Mouse (Mus musculus) forebrain, embryonic 11.5 days (tissue): ENCODE measurements around the gene Gm21974. TPM values are rescaled to one million over a fixed set of nuclear protein-coding genes. Genes with fewer than 3 reads are reported as not detected.

Source experiments
- ATAC-seq: fragments of 200-750 bp; cut with Nextera tagmentation; replicated peaks from 2 replicates; pipeline ENCODE4 v1.8.0; 2017; ENCODE audit warnings: moderate TSS enrichment; ENCODE audit not compliant: low FRiP score
- DNase-seq: peaks from one replicate; pipeline ENCODE4 v3.0.0-alpha.2; 2017; ENCODE audit warnings: low spot score
- H3K27ac ChIP-seq: fragments of 300-500 bp; sonication (generic); 2 replicates; pipeline ENCODE4 v1.5.1; 2014; ENCODE audit warnings: low read depth, low read length
- H3K27me3 ChIP-seq: fragments of 300-500 bp; sonication (generic); 2 replicates; pipeline ENCODE4 v1.6.1; 2014; ENCODE audit warnings: mild to moderate bottlenecking, low read length, mixed read lengths; ENCODE audit not compliant: control insufficient read depth, insufficient read depth
- H3K36me3 ChIP-seq: fragments of 300-500 bp; sonication (generic); 2 replicates; pipeline ENCODE4 v1.6.1; 2014; ENCODE audit warnings: mild to moderate bottlenecking, low read length, moderate library complexity, mixed read lengths; ENCODE audit not compliant: control insufficient read depth, insufficient read depth
- H3K4me1 ChIP-seq: fragments of 300-500 bp; sonication (generic); replicated peaks from 2 replicates; pipeline ENCODE4 v1.6.1; 2014; ENCODE audit warnings: low read length, mixed read lengths; ENCODE audit not compliant: control insufficient read depth, insufficient read depth
- H3K4me2 ChIP-seq: fragments of 300-500 bp; sonication (generic); 2 replicates; pipeline ENCODE4 v1.6.1; 2014; ENCODE audit warnings: low read depth, mild to moderate bottlenecking, low read length, moderate library complexity, mixed read lengths; ENCODE audit not compliant: severe bottlenecking
- H3K4me3 ChIP-seq: fragments of 300-500 bp; sonication (generic); 2 replicates; pipeline ENCODE4 v1.5.1; 2014; ENCODE audit warnings: low read depth, low read length
- H3K9ac ChIP-seq: fragments of 300-500 bp; sonication (generic); 2 replicates; pipeline ENCODE4 v1.6.1; 2014; ENCODE audit warnings: low read length
- H3K9me3 ChIP-seq: fragments of 300-500 bp; sonication (generic); 2 replicates; pipeline ENCODE4 v1.6.1; 2016; ENCODE audit warnings: low read length, mixed read lengths; ENCODE audit not compliant: control insufficient read depth
- WGBS: fragments of 180-500 bp; shearing (Covaris S2); extraction: QIAGEN DNeasy Blood & Tissue Kit; methylation state at CpG from one replicate; pipeline ENCODE4 v1.1.7; 2014; 5-methylcytosine and 5-hydroxymethylcytosine counted together
- polyA plus RNA-seq: library from polyadenylated mRNA; unstranded; fragments of >200 nt; fragmentation: Nextera tagmentation; extraction: Ambion mirVana; gene quantifications from 2 replicates; pipeline ENCODE4 v1.2.1, GENCODE M21; 2014

Gm21974 gene
- polyA plus RNA-seq, 1 experiment from 2014 or later = not detected

DNA sequence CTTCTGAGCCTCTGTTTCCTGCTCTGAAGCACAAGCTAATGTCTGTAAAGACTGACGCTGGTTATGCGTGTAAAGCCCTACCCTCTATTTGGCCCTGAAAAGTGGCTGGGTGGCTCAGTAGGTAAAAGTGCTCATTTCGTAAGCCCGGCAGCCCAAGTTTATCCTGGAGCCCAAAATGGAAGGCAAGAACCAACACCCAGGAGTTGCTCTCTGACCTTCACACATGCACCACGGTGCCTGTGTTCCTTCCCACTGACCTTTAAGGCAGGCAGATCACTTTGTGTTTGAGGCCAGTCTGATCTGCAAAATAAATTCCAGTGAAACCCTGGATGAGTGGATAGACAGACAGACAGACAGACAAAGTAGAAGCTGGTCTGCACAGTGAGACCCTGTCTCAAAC lies 28.5 kb upstream of the Gm21974 start:
- 88% methylated on average over 5 of the region's 5 CpGs for WGBS
- no peak for ATAC-seq
- peaks cover 3% of the 10 kb centered on the region; the same call in 1 of the 2 replicates for H3K36me3 ChIP-seq

DNA sequence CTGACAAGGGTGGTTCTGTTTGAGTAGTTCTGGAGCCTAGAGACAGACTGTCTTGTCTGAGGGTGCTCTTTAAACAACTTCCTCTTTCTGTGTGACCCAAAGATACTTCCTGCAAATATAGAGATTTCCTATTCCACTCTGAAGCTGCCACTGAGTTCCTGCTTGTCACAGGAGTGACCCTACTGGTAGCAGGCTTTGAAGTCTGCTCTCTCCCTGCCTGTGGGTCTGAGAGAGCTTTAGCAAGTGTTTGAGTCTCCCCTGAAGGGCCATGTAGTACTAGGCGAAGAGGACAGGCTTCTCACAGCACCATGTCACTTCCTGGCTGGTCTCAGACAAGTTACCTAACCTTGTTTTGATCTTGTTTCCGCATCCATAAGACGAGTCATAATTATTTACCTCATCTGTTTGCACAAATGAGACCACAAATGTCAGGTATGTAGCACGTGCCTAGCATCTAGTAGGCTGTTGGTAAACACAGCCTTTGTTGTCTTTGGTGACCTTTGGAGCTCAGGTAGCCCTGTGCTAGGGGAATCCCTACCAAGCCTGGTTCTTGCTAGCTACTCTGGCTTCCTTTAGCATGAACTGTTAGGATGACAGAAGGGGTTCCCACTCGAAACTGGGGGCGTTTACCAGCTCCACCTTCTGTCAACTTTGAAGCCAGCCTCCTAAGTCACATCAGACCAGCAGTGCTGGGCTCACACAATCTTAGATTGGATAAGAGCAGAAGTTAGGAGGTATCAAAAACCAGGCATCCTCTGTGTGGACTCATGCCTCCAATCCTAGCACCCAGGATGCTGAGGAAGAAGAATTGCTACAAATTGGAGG lies 27.4 kb upstream of the Gm21974 start:
- Histone ChIP-seq H3K27me3 (no peaks in the 10 kb centered on the region), H3K4me1 (no peaks in the 10 kb centered on the region), H3K27ac (no peak overlapping the region), H3K9ac (no peak overlapping the region), H3K36me3 (peaks cover 3% of the 10 kb centered on the region; the same call in 1 of the 2 replicates), H3K4me2 (no peak overlapping the region), H3K4me3 (no peak overlapping the region), H3K9me3 (no peaks in the 10 kb centered on the region)
- 92% methylated on average over 6 of the region's 6 CpGs for WGBS
- no peak for DNase-seq
- no peak for ATAC-seq

More for the DNA sequence above, 28.5 kb upstream of the Gm21974 start:
- DNase-seq = no peak
- H3K4me3 ChIP-seq = no peak overlapping the region
- no peaks in the 10 kb centered on the region for H3K4me1 ChIP-seq
- H3K4me2 ChIP-seq = no peak overlapping the region
- H3K27me3 ChIP-seq = no peaks in the 10 kb centered on the region
- no peak overlapping the region for H3K9ac ChIP-seq
- H3K9me3 ChIP-seq = no peaks in the 10 kb centered on the region
- H3K27ac ChIP-seq = no peak overlapping the region

DNA sequence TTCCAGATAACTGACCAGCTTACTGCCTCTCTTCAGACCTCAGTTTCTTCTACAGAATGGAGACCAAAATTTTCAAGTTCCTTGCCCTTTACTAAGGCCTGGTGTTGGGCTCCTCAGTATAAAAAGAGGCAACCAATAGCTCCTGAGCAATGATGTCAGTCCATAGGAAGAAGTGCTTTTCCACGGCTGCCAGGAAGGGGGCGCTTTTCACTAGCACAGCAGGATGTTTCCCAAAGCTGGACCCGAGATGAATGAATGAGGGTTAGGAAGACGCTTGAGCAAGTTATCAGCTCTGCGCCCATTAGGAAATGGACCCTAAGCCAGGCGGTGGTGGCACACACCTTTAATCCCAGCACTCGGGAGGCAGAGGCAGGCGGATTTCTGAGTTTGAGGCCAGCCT lies 26.3 kb upstream of the Gm21974 start:
- no peak overlapping the region for H3K4me2 ChIP-seq
- peaks cover 3% of the 10 kb centered on the region; the same call in 1 of the 2 replicates for H3K36me3 ChIP-seq
- H3K4me3 ChIP-seq = no peak overlapping the region
- no peak overlapping the region for H3K9ac ChIP-seq
- no peak overlapping the region for H3K27ac ChIP-seq
- no peaks in the 10 kb centered on the region for H3K4me1 ChIP-seq
- H3K27me3 ChIP-seq = no peaks in the 10 kb centered on the region
- no peak for DNase-seq
- no peak for ATAC-seq
- H3K9me3 ChIP-seq = no peaks in the 10 kb centered on the region
- WGBS = 60% methylated on average over 8 of the region's 8 CpGs

DNA sequence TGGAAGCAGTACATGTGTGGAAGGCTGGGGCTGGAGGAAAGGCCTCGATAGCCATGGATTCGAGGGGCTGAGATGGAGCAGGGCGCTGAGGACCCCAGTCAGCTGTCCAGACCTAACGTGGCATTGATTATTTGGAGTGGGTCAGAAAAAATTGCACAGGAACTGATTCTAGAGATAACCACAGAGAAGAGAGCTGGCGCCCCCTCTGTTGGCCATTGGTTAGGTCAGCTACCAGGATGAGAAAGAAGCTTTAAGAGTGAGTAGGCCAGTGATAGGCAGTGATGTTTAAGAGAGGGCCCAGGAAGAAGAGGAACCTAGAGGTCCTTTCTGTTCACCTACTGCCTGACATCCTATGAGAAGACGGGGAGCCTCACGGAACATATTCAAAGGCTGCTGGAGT lies 24.0 kb upstream of the Gm21974 start:
- Histone ChIP-seq H3K27me3 (no peaks in the 10 kb centered on the region), H3K4me3 (no peak overlapping the region), H3K9me3 (no peaks in the 10 kb centered on the region), H3K27ac (no peak overlapping the region), H3K9ac (no peak overlapping the region), H3K36me3 (no peaks in the 10 kb centered on the region; the same call in 1 of the 2 replicates), H3K4me1 (no peaks in the 10 kb centered on the region), H3K4me2 (no peak overlapping the region)
- ATAC-seq (no peak), DNase-seq (no peak)
- 74% methylated on average over 7 of the region's 7 CpGs for WGBS

DNA sequence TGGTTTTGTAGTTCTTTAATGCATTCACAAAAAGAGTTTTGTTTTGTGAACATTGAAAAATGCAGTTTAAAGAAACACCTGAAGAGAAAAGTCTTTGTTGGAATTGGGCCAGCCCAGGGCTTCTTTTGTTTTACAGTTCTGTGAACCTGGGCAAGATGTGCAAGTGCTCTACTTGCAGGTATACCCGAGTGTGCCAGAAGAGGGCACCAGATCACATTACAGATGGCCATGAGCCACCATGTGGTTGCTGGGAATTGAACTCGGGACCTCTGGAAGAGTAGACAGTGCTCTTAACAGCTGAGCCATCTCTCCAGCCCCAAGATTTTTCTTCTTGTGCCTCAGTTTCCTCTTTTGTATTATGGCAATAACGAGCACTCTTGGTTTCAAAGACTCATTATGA lies 22.9 kb upstream of the Gm21974 start:
- Histone ChIP-seq H3K27me3 (no peaks in the 10 kb centered on the region), H3K4me3 (no peak overlapping the region), H3K36me3 (no peaks in the 10 kb centered on the region; the same call in 1 of the 2 replicates), H3K27ac (no peak overlapping the region), H3K9ac (no peak overlapping the region), H3K4me2 (no peak overlapping the region), H3K9me3 (no peaks in the 10 kb centered on the region), H3K4me1 (no peaks in the 10 kb centered on the region)
- no peak for ATAC-seq
- peak; percentile 73 for DNase-seq
- WGBS = 55% methylated on average over 3 of the region's 3 CpGs

DNA sequence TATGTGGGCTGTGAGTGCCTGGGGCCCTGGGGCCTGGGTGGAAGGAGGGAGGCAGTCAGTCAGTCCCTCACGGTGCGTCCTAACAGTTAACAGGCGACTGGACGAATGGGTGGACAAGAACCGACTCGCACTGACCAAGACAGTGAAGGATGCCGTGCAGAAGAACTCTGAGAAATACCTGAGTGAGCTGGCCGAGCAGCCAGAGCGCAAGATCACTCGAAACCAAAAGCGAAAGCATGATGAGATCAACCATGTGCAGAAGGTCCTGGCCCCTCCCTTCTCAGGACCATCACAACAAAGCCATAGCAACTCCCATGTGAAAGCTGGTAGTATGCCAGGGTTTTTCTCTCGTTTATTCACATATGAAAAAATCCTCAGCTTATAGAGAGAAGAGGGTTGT lies 20.0 kb upstream of the Gm21974 start:
- no peaks in the 10 kb centered on the region for H3K27me3 ChIP-seq
- no peak for ATAC-seq
- no peak overlapping the region for H3K4me3 ChIP-seq
- peaks cover 5% of the 10 kb centered on the region; the same call in 1 of the 2 replicates for H3K4me1 ChIP-seq
- H3K36me3 ChIP-seq = no peaks in the 10 kb centered on the region; the same call in 1 of the 2 replicates
- WGBS = 94% methylated on average over 12 of the region's 12 CpGs
- no peak overlapping the region for H3K4me2 ChIP-seq
- no peak overlapping the region for H3K9ac ChIP-seq
- no peak overlapping the region for H3K27ac ChIP-seq
- H3K9me3 ChIP-seq = no peaks in the 10 kb centered on the region
- no peak for DNase-seq

DNA sequence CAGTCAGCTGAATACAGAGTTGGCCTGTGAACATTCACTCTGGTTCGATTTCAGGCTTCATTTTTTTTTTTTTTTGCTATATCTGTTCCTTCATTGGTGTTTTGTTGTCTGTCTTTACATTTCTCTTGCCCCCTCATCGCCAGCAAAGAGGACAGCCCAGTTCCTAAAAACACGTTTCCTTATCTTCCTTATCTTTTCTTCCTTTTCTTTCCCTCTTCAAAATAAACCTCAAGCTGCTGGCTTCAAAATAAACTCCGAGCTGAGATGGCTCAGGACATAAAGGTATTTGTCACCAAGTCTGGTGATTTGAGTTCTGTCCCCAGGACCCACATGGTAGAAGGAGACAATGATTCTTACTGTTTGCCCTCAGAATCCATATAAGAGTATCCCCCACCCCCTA lies 17.7 kb upstream of the Gm21974 start:
- ATAC-seq (no peak), DNase-seq (no peak)
- H3K4me2 ChIP-seq = peak overlapping the region; percentile 63
- H3K4me1 ChIP-seq = peaks cover 5% of the 10 kb centered on the region; the same call in 1 of the 2 replicates
- peak overlapping the region; percentile 75 for H3K4me3 ChIP-seq
- no peaks in the 10 kb centered on the region for H3K27me3 ChIP-seq
- H3K27ac ChIP-seq = no peak overlapping the region
- peak overlapping the region; percentile 69 for H3K9ac ChIP-seq
- 35% methylated on average over 4 of the region's 4 CpGs for WGBS
- H3K36me3 ChIP-seq = peaks cover 7% of the 10 kb centered on the region
- no peaks in the 10 kb centered on the region for H3K9me3 ChIP-seq

DNA sequence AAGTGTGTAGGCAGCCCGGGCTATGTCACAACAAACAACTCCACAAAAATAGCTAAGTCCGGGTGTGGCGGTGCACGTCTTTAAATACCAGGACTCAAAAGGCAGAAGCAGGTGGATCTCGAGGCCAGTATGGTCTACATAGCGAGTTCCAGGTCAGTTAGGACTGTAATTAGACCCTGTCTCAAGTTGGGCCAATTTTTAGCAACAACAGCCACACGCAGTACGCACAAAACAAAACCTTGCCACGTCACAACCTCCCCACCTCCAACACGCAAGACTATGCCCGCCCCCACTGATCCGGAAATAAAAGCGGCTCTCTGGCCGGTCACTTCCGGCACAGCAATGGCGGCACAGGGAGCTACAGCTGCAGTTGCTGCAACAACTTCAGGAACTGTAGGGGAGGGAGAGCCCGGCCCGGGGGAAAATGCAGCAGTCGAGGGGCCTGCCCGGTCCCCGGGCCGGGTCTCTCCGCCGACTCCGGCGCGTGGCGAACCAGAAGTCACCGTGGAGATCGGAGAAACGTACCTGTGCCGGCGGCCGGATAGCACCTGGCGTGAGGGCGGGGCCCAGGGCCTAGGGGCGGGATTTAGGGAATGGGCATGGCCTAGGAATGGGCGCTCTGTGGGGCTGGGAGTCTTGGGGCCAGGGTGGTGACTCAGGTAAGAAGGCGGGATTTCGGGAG lies 17.1 kb upstream of the Gm21974 start, which contains the start of gene Kat8:
TSS of gene Kat8 (plus strand) at position 327 of the 682 bp plus-strand sequence.
- Histone ChIP-seq H3K36me3 (peaks cover 11% of the 10 kb centered on the region), H3K27ac (peak within 1 kb of the TSS; percentile 31; the same call in 1 of the 2 replicates), H3K9me3 (no peaks in the 10 kb centered on the region), H3K27me3 (no peaks in the 10 kb centered on the region), H3K9ac (peak within 1 kb of the TSS; percentile 69), H3K4me2 (peak within 1 kb of the TSS; percentile 63), H3K4me3 (peak within 1 kb of the TSS; percentile 75), H3K4me1 (peaks cover 5% of the 10 kb centered on the region; the same call in 1 of the 2 replicates)
- ATAC-seq (peak; percentile 95), DNase-seq (peak; percentile 93)
- WGBS = under 1% methylated on average over 40 of the region's 40 CpGs
